Mouse (Mus musculus) C3H10T1/2 (cell line): ENCODE data around the gene Wfdc3. TPM values are rescaled to one million over a fixed set of nuclear protein-coding genes. Genes with fewer than 3 reads are reported as not detected.

Experiments used
- polyA plus RNA-seq, 2 experiments: library from polyadenylated mRNA; unstranded; fragments of >200 nt; fragmentation: generic; extraction: Trizol; gene quantifications; one replicate each; pipeline ENCODE4 v1.2.1; 2012; ENCODE audit warnings: missing spikeins in 2 of 2

Wfdc3 gene
- 1 to 10 TPM in 1 of 2 experiments, under 1 TPM in 1; 0.27 to 1.1 TPM for polyA plus RNA-seq

GRCm38 (mm10) chr2:164745843-164746479 is at the start of gene Wfdc3, which contains the start of gene Dnttip1:
Gene Wfdc3, minus strand, starts transcription at chr2:164745931.
Gene Dnttip1, plus strand, starts transcription at chr2:164745983.

GRCm38 (mm10) chr2:164785481-164786387 is 40.0 kb upstream of the Wfdc3 start, which contains the start of gene Snx21:
Gene Snx21, plus strand, starts transcription at chr2:164785823.

GRCm38 (mm10) chr2:164779481-164780086 is 33.9 kb upstream of the Wfdc3 start, which contains the start of gene Tnnc2:
Gene Tnnc2, minus strand, starts transcription at chr2:164779967.

GRCm38 (mm10) chr2:164769258-164770037 is 23.7 kb upstream of the Wfdc3 start, which contains the start of gene Ube2c:
Gene Ube2c, plus strand, starts transcription at chr2:164769898.

GRCm38 (mm10) chr2:164715005-164715404 is 30.7 kb downstream of the Wfdc3 start, which contains the start of gene Spint5:
Gene Spint5, plus strand, starts transcription at chr2:164715305.

GRCm38 (mm10) chr2:164698201-164698600 is 47.5 kb downstream of the Wfdc3 start, which contains the start of gene Spint4:
Gene Spint4, plus strand, starts transcription at chr2:164698501.

GRCm38 (mm10) chr2:164684807-164685206 is 60.9 kb downstream of the Wfdc3 start, which contains the start of gene Wfdc13:
Gene Wfdc13, plus strand, starts transcription at chr2:164685107.

Other genes with a start within 250 kb of the Wfdc3 start
- gene Pigt, start 248.4 kb downstream of the Wfdc3 start, polyA plus RNA-seq = 100 to 1,000 TPM in 1 of 2 experiments, 10 to 100 TPM in 1; 77.8 to 142 TPM
- gene Wfdc2, start 183.5 kb downstream of the Wfdc3 start, polyA plus RNA-seq = not detected
- not detected for gene Spint3, start 172.5 kb downstream of the Wfdc3 start, polyA plus RNA-seq
- not detected for gene Wfdc6a, start 160.5 kb downstream of the Wfdc3 start, polyA plus RNA-seq
- not detected for gene Eppin, start 152.3 kb downstream of the Wfdc3 start, polyA plus RNA-seq
- not detected for gene Wfdc6b, start 132.4 kb downstream of the Wfdc3 start, polyA plus RNA-seq
- gene Wfdc8, start 132.3 kb downstream of the Wfdc3 start, polyA plus RNA-seq = not detected
- not detected for gene Wfdc16, start 107.1 kb downstream of the Wfdc3 start, polyA plus RNA-seq
- not detected for gene Wfdc10, start 89.9 kb downstream of the Wfdc3 start, polyA plus RNA-seq
- not detected for gene Wfdc9, start 89.3 kb downstream of the Wfdc3 start, polyA plus RNA-seq
- gene Wfdc11, start 71.8 kb downstream of the Wfdc3 start, polyA plus RNA-seq = not detected
- under 1 TPM in 1 of 2 experiments, not detected in 1; 0.04 TPM for gene Wfdc13, start 60.8 kb downstream of the Wfdc3 start, polyA plus RNA-seq
- not detected for gene Spint4, start 47.4 kb downstream of the Wfdc3 start, polyA plus RNA-seq
- gene Spint5, start 30.6 kb downstream of the Wfdc3 start, polyA plus RNA-seq = not detected
- 10 to 100 TPM; 55.3 to 58.9 TPM for gene Dnttip1, start 52 bp upstream of the Wfdc3 start, polyA plus RNA-seq
- gene Ube2c, start 24.0 kb upstream of the Wfdc3 start, polyA plus RNA-seq = 100 to 1,000 TPM; 116 to 219 TPM
- gene Tnnc2, start 34.0 kb upstream of the Wfdc3 start, polyA plus RNA-seq = under 1 TPM in 1 of 2 experiments, not detected in 1; 0.19 TPM
- gene Snx21, start 39.9 kb upstream of the Wfdc3 start, polyA plus RNA-seq = 10 to 100 TPM; 29.7 to 50.1 TPM
- gene Acot8, start 59.0 kb upstream of the Wfdc3 start, polyA plus RNA-seq = 10 to 100 TPM; 10.7 to 19.9 TPM
- 1 to 10 TPM; 2.1 to 4.9 TPM for gene Zswim3, start 59.2 kb upstream of the Wfdc3 start, polyA plus RNA-seq
- 10 to 100 TPM in 1 of 2 experiments, 1 to 10 TPM in 1; 9.1 to 10.1 TPM for gene Zswim1, start 76.8 kb upstream of the Wfdc3 start, polyA plus RNA-seq
- under 1 TPM in 1 of 2 experiments, not detected in 1; 0.26 TPM for gene Spata25, start 82.6 kb upstream of the Wfdc3 start, polyA plus RNA-seq
- gene Ctsa, start 86.9 kb upstream of the Wfdc3 start, polyA plus RNA-seq = 100 to 1,000 TPM in 1 of 2 experiments, 10 to 100 TPM in 1; 94.4 to 205 TPM
- gene Neurl2, start 87.5 kb upstream of the Wfdc3 start, polyA plus RNA-seq = 1 to 10 TPM; 2.4 to 6.6 TPM
- 100 to 1,000 TPM in 1 of 2 experiments, 10 to 100 TPM in 1; 16.6 to 130 TPM for gene Pltp, start 111.8 kb upstream of the Wfdc3 start, polyA plus RNA-seq
- gene Pcif1, start 133.4 kb upstream of the Wfdc3 start, polyA plus RNA-seq = 10 to 100 TPM; 56.7 to 65.1 TPM
- gene Zfp335, start 165.8 kb upstream of the Wfdc3 start, polyA plus RNA-seq = 10 to 100 TPM in 1 of 2 experiments, 1 to 10 TPM in 1; 4.1 to 11.3 TPM
- 10 to 100 TPM in 1 of 2 experiments, under 1 TPM in 1; 0.49 to 19.7 TPM for gene Mmp9, start 194.8 kb upstream of the Wfdc3 start, polyA plus RNA-seq
- 1 to 10 TPM in 1 of 2 experiments, under 1 TPM in 1; 0.12 to 1.1 TPM for gene Slc12a5, start 214.9 kb upstream of the Wfdc3 start, polyA plus RNA-seq